Mouse (Mus musculus) CH12.LX (cell line): ENCODE results near the gene Itgb7. TPM values are rescaled to one million over a fixed set of nuclear protein-coding genes. Genes with fewer than 3 reads are reported as not detected.

Experiments used
- DNase-seq: peaks from one replicate; pipeline ENCODE4 v3.0.0-alpha.2; 2013; ENCODE audit errors: extremely low read depth
- H3K27ac ChIP-seq: 2 replicates; pipeline ENCODE4 v1.5.1; 2012; ENCODE audit warnings: low read depth, mild to moderate bottlenecking, control low read depth, moderate library complexity; ENCODE audit not compliant: insufficient read depth
- H3K27me3 ChIP-seq: replicated peaks from 2 replicates; pipeline ENCODE3; 2012; ENCODE audit warnings: inconsistent platforms
- H3K36me3 ChIP-seq, 2 experiments: replicated peaks in 1 of 2; 2 replicates each; pipeline versions ENCODE3 to v1.6.1; 2012; ENCODE audit warnings: inconsistent platforms in 1 of 2, low read length in 1 of 2, mild to moderate bottlenecking in 1 of 2, mixed read lengths in 1 of 2, moderate library complexity in 1 of 2; ENCODE audit not compliant: control insufficient read depth in 1 of 2, insufficient read depth in 1 of 2
- H3K4me1 ChIP-seq, 2 experiments: 2 replicates each; pipeline ENCODE4 v1.6.1; 2012; ENCODE audit warnings: inconsistent platforms in 1 of 2, moderate library complexity in 1 of 2; ENCODE audit not compliant: insufficient read depth in 2 of 2, control insufficient read depth in 1 of 2
- H3K4me2 ChIP-seq: 2 replicates; pipeline ENCODE4 v1.6.1; 2012; ENCODE audit warnings: low read depth, mild to moderate bottlenecking, control low read depth; ENCODE audit not compliant: poor library complexity, insufficient read depth, severe bottlenecking
- H3K4me3 ChIP-seq, 3 experiments: fragments of 150-350 bp in 1 of 3; sonication (generic) in 1 of 3; replicated peaks in 1 of 3; 2 replicates each; pipeline versions ENCODE3 to v1.5.1; 2011 to 2012; ENCODE audit warnings: low read depth in 2 of 3, low read length in 2 of 3, mild to moderate bottlenecking in 2 of 3, moderate library complexity in 2 of 3, control low read depth in 1 of 3, improper control_type of control experiment in 1 of 3, inconsistent platforms in 1 of 3, mixed read lengths in 1 of 3; ENCODE audit not compliant: poor library complexity in 1 of 3
- H3K79me2 ChIP-seq: replicated peaks from 2 replicates; pipeline ENCODE4 v1.6.1; 2012; ENCODE audit warnings: mild to moderate bottlenecking, moderate library complexity; ENCODE audit not compliant: control insufficient read depth, poor library complexity, insufficient read depth, severe bottlenecking; ENCODE audit errors: extremely low read depth
- H3K9ac ChIP-seq: 2 replicates; pipeline ENCODE4 v1.6.1; 2012; ENCODE audit warnings: low read depth, mild to moderate bottlenecking, control low read depth, moderate library complexity; ENCODE audit not compliant: insufficient read depth
- H3K9me3 ChIP-seq: replicated peaks from 2 replicates; pipeline ENCODE3; 2012; ENCODE audit warnings: low read length, inconsistent platforms, mixed read lengths
- CTCF ChIP-seq, 2 experiments: IDR thresholded peaks in 1 of 2; conservative IDR thresholded peaks in 1 of 2; 2 replicates each; pipeline ENCODE4 v1.5.1; 2011 to 2012; ENCODE audit warnings: low read depth in 2 of 2, low read length in 2 of 2, improper control_type of control experiment in 1 of 2, inconsistent platforms in 1 of 2, mild to moderate bottlenecking in 1 of 2, moderate library complexity in 1 of 2
- ELF1 ChIP-seq: IDR thresholded peaks from 2 replicates; pipeline ENCODE4 v1.6.1; 2014; ENCODE audit warnings: low read depth, mild to moderate bottlenecking, inconsistent platforms, low read length, improper control_type of control experiment
- ETS1 ChIP-seq: conservative IDR thresholded peaks from 2 replicates; pipeline ENCODE4 v1.6.1; 2012; ENCODE audit warnings: low read depth, mild to moderate bottlenecking, inconsistent platforms, low read length, improper control_type of control experiment, moderate library complexity
- GABPA ChIP-seq: IDR thresholded peaks from 2 replicates; pipeline ENCODE4 v1.6.1; 2012; ENCODE audit warnings: low read depth, low read length, improper control_type of control experiment, inconsistent platforms; ENCODE audit not compliant: insufficient replicate concordance
- IRF4 ChIP-seq: IDR thresholded peaks from 2 replicates; pipeline ENCODE4 v1.6.1; 2014; ENCODE audit warnings: low read depth, mild to moderate bottlenecking, inconsistent platforms, low read length, improper control_type of control experiment
- MEF2A ChIP-seq: IDR thresholded peaks from 2 replicates; pipeline ENCODE4 v1.6.1; 2014; ENCODE audit warnings: low read depth, mild to moderate bottlenecking, inconsistent platforms, low read length, improper control_type of control experiment, borderline replicate concordance
- MYC ChIP-seq: IDR thresholded peaks from 2 replicates; pipeline ENCODE4 v1.6.1; 2011; ENCODE audit warnings: low read depth, mild to moderate bottlenecking, improper control_type of control experiment, low read length
- RCOR1 ChIP-seq: conservative IDR thresholded peaks from 2 replicates; pipeline ENCODE4 v1.6.1; 2012; ENCODE audit warnings: low read depth, mild to moderate bottlenecking, inconsistent platforms, low read length, improper control_type of control experiment
- SMC3 ChIP-seq: IDR thresholded peaks from 2 replicates; pipeline ENCODE4 v1.6.1; 2011; ENCODE audit warnings: low read depth, low read length, improper control_type of control experiment
- USF1 ChIP-seq: IDR thresholded peaks from 2 replicates; pipeline ENCODE4 v1.6.1; 2014; ENCODE audit warnings: low read depth, mild to moderate bottlenecking, inconsistent platforms, low read length, improper control_type of control experiment
- dilution Hi-C: fragments of 300-500 bp; cut with MboI; formaldehyde crosslinking; loops from 2 replicates; pipeline ENCODE4 v1.14.3; 2020; ENCODE audit warnings: low sequenced_read_pairs; ENCODE audit not compliant: extremely low pct_unique_long_range_greater_than_20kb, extremely low pct_ligation_motif_present
- in situ Hi-C: fragments of 300-500 bp; cut with MboI; formaldehyde crosslinking; loops from 3 replicates; pipeline ENCODE4 v1.14.3; 2019; ENCODE audit warnings: low sequenced_read_pairs, low pct_ligation_motif_present, low pct_unique_long_range_greater_than_20kb, mixed read lengths
- polyA plus RNA-seq: library from polyadenylated mRNA; unstranded; fragments of >175 nt; gene quantifications from 2 replicates; pipeline ENCODE4 v1.2.1, GENCODE M21; 2012; ENCODE audit warnings: low read depth; ENCODE audit not compliant: insufficient read length
- total RNA-seq, 2 experiments: library from RNA; depleted of rRNA; stranded (reverse); fragments of 300-350 nt in 1 of 2; fragments of >200 nt in 1 of 2; gene quantifications; 2 replicates each; pipeline ENCODE4 v1.2.3; 2012 to 2014

Itgb7 gene
- total and polyA plus RNA-seq, 3 experiments: 1.8 to 17.7 (median 2.8) TPM

DNA sequence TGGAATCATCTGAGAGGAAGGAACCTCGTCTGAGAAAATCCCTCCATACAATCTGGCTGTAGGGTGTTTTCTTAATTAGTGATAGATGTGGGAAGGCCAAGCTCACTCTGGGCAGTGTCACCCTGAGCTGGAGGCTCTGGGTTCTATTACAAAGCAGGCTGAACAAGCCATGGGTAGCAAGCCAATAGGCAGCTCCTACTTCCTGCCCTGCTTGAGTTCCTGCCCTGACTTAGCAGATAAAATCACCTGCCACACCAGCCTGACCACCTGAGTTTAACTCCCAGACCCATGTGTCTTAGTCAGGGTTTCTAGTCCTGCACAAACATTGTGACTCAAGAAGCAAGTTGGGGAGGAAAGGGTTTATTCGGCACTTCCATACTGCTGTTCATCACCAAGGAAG lies 62.7 kb downstream of the Itgb7 start:
- dilution Hi-C loops: no loop called here
- H3K4me3 ChIP-seq: no peak overlapping the region
- no peaks in the 10 kb centered on the region for H3K9me3 ChIP-seq
- no peak overlapping the region for H3K4me2 ChIP-seq
- H3K9ac ChIP-seq: no peak overlapping the region
- no peaks in the 10 kb centered on the region for H3K36me3 ChIP-seq
- no peak for TF ChIP-seq GABPA
- no peak for TF ChIP-seq MYC
- TF ChIP-seq CTCF (conservative IDR thresholded peaks at IDR 0.05 in 1 of 2, IDR thresholded peaks at IDR 0.05 in 1 of 2; ENCODE audit: low read depth in 2 of 2, low read length in 2 of 2): no peak
- no peak for TF ChIP-seq ETS1
- no peak for TF ChIP-seq MEF2A
- TF ChIP-seq, all 38 proteins: peak for 0
- DNase-seq: no peak
- Histone ChIP-seq H3K27ac (no peak overlapping the region), H3K79me2 (no peaks in the 10 kb centered on the region), H3K27me3 (no peaks in the 10 kb centered on the region), H3K4me1 (peaks cover 0 to 9% of the 10 kb centered on the region in 2 experiments; a peak in 2 of 4 replicates)
- in situ Hi-C loops: no loop called here

DNA sequence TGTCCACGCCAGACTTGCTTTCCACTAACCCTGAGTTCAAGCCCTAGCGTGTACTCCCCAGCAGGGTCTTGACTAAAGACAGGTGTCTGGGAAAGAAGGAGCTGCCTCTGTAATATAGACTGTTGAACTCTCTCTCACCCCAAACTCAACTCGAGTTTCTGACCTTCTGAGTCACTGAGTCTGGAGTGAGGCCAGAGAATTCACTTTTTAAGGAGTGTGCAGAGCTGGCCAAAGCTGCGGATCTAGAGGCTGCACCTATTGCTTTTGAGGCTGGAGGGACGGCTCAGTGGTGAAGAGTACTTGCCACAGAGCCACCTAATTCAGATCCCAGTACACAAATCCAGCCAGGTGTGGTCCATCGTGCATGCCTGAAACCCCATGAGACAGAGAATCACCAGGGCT lies 64.1 kb downstream of the Itgb7 start:
- no peak for DNase-seq
- Histone ChIP-seq H3K79me2 (no peaks in the 10 kb centered on the region), H3K27me3 (peaks cover 3% of the 10 kb centered on the region), H3K9me3 (no peaks in the 10 kb centered on the region), H3K4me2 (no peak overlapping the region), H3K36me3 (peaks cover 0 to 4% of the 10 kb centered on the region in 2 experiments), H3K4me3 (no peak overlapping the region), H3K9ac (no peak overlapping the region)
- in situ Hi-C loops: no loop called here
- dilution Hi-C loops: no loop called here
- TF ChIP-seq MYC (no peak), ELF1 (no peak), SMC3 (no peak), USF1 (no peak), RCOR1 (no peak), IRF4 (no peak)
- TF ChIP-seq, all 38 proteins: peak for 0
- H3K27ac ChIP-seq: no peak overlapping the region
- H3K4me1 ChIP-seq: peaks cover 0 to 9% of the 10 kb centered on the region in 2 experiments; a peak in 2 of 4 replicates

Other genes starting within 250 kb of the Itgb7 start
Only the 20 nearest of the 21 such genes appear.
- gene Krt8, start 227.5 kb downstream of the Itgb7 start, total RNA-seq (2012; rRNA removed): not detected in 2 replicates
- not detected in 2 replicates for gene Krt8, start 227.5 kb downstream of the Itgb7 start, total RNA-seq (2014; rRNA removed)
- gene Krt8, start 227.5 kb downstream of the Itgb7 start, polyA plus RNA-seq: not detected in 2 replicates
- 0.13 and 0.21 TPM in 2 replicates for gene Krt18, start 203.8 kb downstream of the Itgb7 start, total RNA-seq (2012; rRNA removed)
- not detected in 2 replicates for gene Krt18, start 203.8 kb downstream of the Itgb7 start, total RNA-seq (2014; rRNA removed)
- gene Krt18, start 203.8 kb downstream of the Itgb7 start, polyA plus RNA-seq: not detected in 2 replicates
- gene Eif4b, start 158.2 kb downstream of the Itgb7 start, total RNA-seq (2012; rRNA removed): 507 and 555 TPM in 2 replicates
- 492 and 536 TPM in 2 replicates for gene Eif4b, start 158.2 kb downstream of the Itgb7 start, total RNA-seq (2014; rRNA removed)
- gene Eif4b, start 158.2 kb downstream of the Itgb7 start, polyA plus RNA-seq: 652 and 950 TPM in 2 replicates
- gene Tns2, start 131.5 kb downstream of the Itgb7 start, total RNA-seq (2012; rRNA removed): 0.08 and 0.13 TPM in 2 replicates
- not detected in 2 replicates for gene Tns2, start 131.5 kb downstream of the Itgb7 start, total RNA-seq (2014; rRNA removed)
- gene Tns2, start 131.5 kb downstream of the Itgb7 start, polyA plus RNA-seq: 0.34 and 0.49 TPM in 2 replicates
- 21.6 and 24.7 TPM in 2 replicates for gene Spryd3, start 95.7 kb downstream of the Itgb7 start, total RNA-seq (2012; rRNA removed)
- 19.6 and 21.5 TPM in 2 replicates for gene Spryd3, start 95.7 kb downstream of the Itgb7 start, total RNA-seq (2014; rRNA removed)
- gene Spryd3, start 95.7 kb downstream of the Itgb7 start, polyA plus RNA-seq: 25.7 and 33.5 TPM in 2 replicates
- 0.38 TPM in 1 of 2 replicates, not detected in the other for gene Igfbp6, start 87.6 kb downstream of the Itgb7 start, total RNA-seq (2012; rRNA removed)
- not detected in 2 replicates for gene Igfbp6, start 87.6 kb downstream of the Itgb7 start, total RNA-seq (2014; rRNA removed)
- not detected in 2 replicates for gene Igfbp6, start 87.6 kb downstream of the Itgb7 start, polyA plus RNA-seq
- gene Soat2, start 81.4 kb downstream of the Itgb7 start, total RNA-seq (2012; rRNA removed): 3.7 and 10.4 TPM in 2 replicates
- gene Soat2, start 81.4 kb downstream of the Itgb7 start, total RNA-seq (2014; rRNA removed): 0.09 and 0.28 TPM in 2 replicates
- gene Soat2, start 81.4 kb downstream of the Itgb7 start, polyA plus RNA-seq: 0.56 and 0.65 TPM in 2 replicates
- gene Zfp740, start 28.7 kb downstream of the Itgb7 start, total RNA-seq (2012; rRNA removed): 30.5 and 32.1 TPM in 2 replicates
- 46.1 and 51.9 TPM in 2 replicates for gene Zfp740, start 28.7 kb downstream of the Itgb7 start, total RNA-seq (2014; rRNA removed)
- 37.4 and 38.7 TPM in 2 replicates for gene Zfp740, start 28.7 kb downstream of the Itgb7 start, polyA plus RNA-seq
- 2.8 and 4.7 TPM in 2 replicates for gene Csad, start 27.2 kb downstream of the Itgb7 start, total RNA-seq (2012; rRNA removed)
- 3.6 and 3.7 TPM in 2 replicates for gene Csad, start 27.2 kb downstream of the Itgb7 start, total RNA-seq (2014; rRNA removed)
- 3.8 and 4.2 TPM in 2 replicates for gene Csad, start 27.2 kb downstream of the Itgb7 start, polyA plus RNA-seq
- gene Rarg, start 25.6 kb upstream of the Itgb7 start, total RNA-seq (2012; rRNA removed): 0.64 and 0.76 TPM in 2 replicates
- 0.17 and 0.32 TPM in 2 replicates for gene Rarg, start 25.6 kb upstream of the Itgb7 start, total RNA-seq (2014; rRNA removed)
- gene Rarg, start 25.6 kb upstream of the Itgb7 start, polyA plus RNA-seq: 0.63 and 0.76 TPM in 2 replicates
- not detected in 2 replicates for gene Gm9918, start 38.6 kb upstream of the Itgb7 start, total RNA-seq (2012; rRNA removed)
- gene Gm9918, start 38.6 kb upstream of the Itgb7 start, total RNA-seq (2014; rRNA removed): not detected in 2 replicates
- gene Gm9918, start 38.6 kb upstream of the Itgb7 start, polyA plus RNA-seq: not detected in 2 replicates
- 31.1 and 37.1 TPM in 2 replicates for gene Mfsd5, start 47.5 kb upstream of the Itgb7 start, total RNA-seq (2012; rRNA removed)
- 43.7 and 51.8 TPM in 2 replicates for gene Mfsd5, start 47.5 kb upstream of the Itgb7 start, total RNA-seq (2014; rRNA removed)
- gene Mfsd5, start 47.5 kb upstream of the Itgb7 start, polyA plus RNA-seq: 76.2 and 90.6 TPM in 2 replicates
- gene Espl1, start 64.3 kb upstream of the Itgb7 start, total RNA-seq (2012; rRNA removed): 51.0 and 64.6 TPM in 2 replicates
- 41.0 and 41.3 TPM in 2 replicates for gene Espl1, start 64.3 kb upstream of the Itgb7 start, total RNA-seq (2014; rRNA removed)
- 80.7 and 110 TPM in 2 replicates for gene Espl1, start 64.3 kb upstream of the Itgb7 start, polyA plus RNA-seq
- gene Pfdn5, start 94.2 kb upstream of the Itgb7 start, total RNA-seq (2012; rRNA removed): 265 and 269 TPM in 2 replicates
- gene Pfdn5, start 94.2 kb upstream of the Itgb7 start, total RNA-seq (2014; rRNA removed): 296 and 371 TPM in 2 replicates
- gene Pfdn5, start 94.2 kb upstream of the Itgb7 start, polyA plus RNA-seq: 356 and 502 TPM in 2 replicates
- gene Myg1, start 99.8 kb upstream of the Itgb7 start, total RNA-seq (2012; rRNA removed): 105 and 126 TPM in 2 replicates
- gene Myg1, start 99.8 kb upstream of the Itgb7 start, total RNA-seq (2014; rRNA removed): 121 and 133 TPM in 2 replicates
- gene Myg1, start 99.8 kb upstream of the Itgb7 start, polyA plus RNA-seq: 132 and 166 TPM in 2 replicates
- 95.5 and 98.3 TPM in 2 replicates for gene Aaas, start 118.8 kb upstream of the Itgb7 start, total RNA-seq (2012; rRNA removed)
- 107 and 126 TPM in 2 replicates for gene Aaas, start 118.8 kb upstream of the Itgb7 start, total RNA-seq (2014; rRNA removed)
- gene Aaas, start 118.8 kb upstream of the Itgb7 start, polyA plus RNA-seq: 241 and 266 TPM in 2 replicates
- gene Sp7, start 135.2 kb upstream of the Itgb7 start, total RNA-seq (2012; rRNA removed): 0.04 TPM in 1 of 2 replicates, not detected in the other
- gene Sp7, start 135.2 kb upstream of the Itgb7 start, total RNA-seq (2014; rRNA removed): not detected in 2 replicates
- gene Sp7, start 135.2 kb upstream of the Itgb7 start, polyA plus RNA-seq: not detected in 2 replicates
- gene Sp1, start 174.2 kb upstream of the Itgb7 start, total RNA-seq (2012; rRNA removed): 23.3 and 23.5 TPM in 2 replicates
- gene Sp1, start 174.2 kb upstream of the Itgb7 start, total RNA-seq (2014; rRNA removed): 22.3 and 27.1 TPM in 2 replicates
- 25.6 and 31.8 TPM in 2 replicates for gene Sp1, start 174.2 kb upstream of the Itgb7 start, polyA plus RNA-seq
- gene Amhr2, start 213.4 kb upstream of the Itgb7 start, total RNA-seq (2012; rRNA removed): not detected in 2 replicates
- gene Amhr2, start 213.4 kb upstream of the Itgb7 start, total RNA-seq (2014; rRNA removed): not detected in 2 replicates
- not detected in 2 replicates for gene Amhr2, start 213.4 kb upstream of the Itgb7 start, polyA plus RNA-seq
- gene Prr13, start 227.1 kb upstream of the Itgb7 start, total RNA-seq (2012; rRNA removed): 34.5 and 36.4 TPM in 2 replicates
- gene Prr13, start 227.1 kb upstream of the Itgb7 start, total RNA-seq (2014; rRNA removed): 26.1 and 32.2 TPM in 2 replicates
- 94.8 and 131 TPM in 2 replicates for gene Prr13, start 227.1 kb upstream of the Itgb7 start, polyA plus RNA-seq